Mouse (Mus musculus) left cerebral cortex, adult 6 months (tissue): ENCODE measurements around the gene Zfp296. TPM values are rescaled to one million over a fixed set of nuclear protein-coding genes. Genes with fewer than 3 reads are reported as not detected.

ENCODE experiments used
- long read RNA-seq, 2 experiments: library from polyadenylated mRNA; unstranded; transcript quantifications; one replicate each; pipeline ENCODE4 v2.0.0; 2019 to 2020
- polyA plus RNA-seq: library from polyadenylated mRNA; unstranded; fragments of <200 nt; fragmentation: Nextera tagmentation; gene quantifications from 2 replicates; pipeline ENCODE4 v1.2.3, GENCODE M21; 2021

Gene Zfp296
- polyA plus RNA-seq: 3.1 and 3.6 TPM in 2 replicates
- long read RNA-seq, experiment 1, partial matches to known transcripts: 6 of 8 reads
- long read RNA-seq, experiment 1, other reads (novel, unspliced or antisense): 0 of 8 reads
- long read RNA-seq, experiment 2, partial matches to known transcripts: 4 of 8 reads
- long read RNA-seq, experiment 2, other reads (novel, unspliced or antisense): 0 of 8 reads

GRCm38 (mm10) chr7:19577141-19577852, at the start of gene Zfp296, which contains the start of gene Gemin7:
Gene Zfp296, plus strand, starts transcription at chr7:19577287.
Gene Gemin7, minus strand, starts transcription at chr7:19577595.

GRCm38 (mm10) chr7:19562643-19563410, 14.3 kb upstream of the Zfp296 start, which contains the start of gene Ppp1r37:
Gene Ppp1r37, minus strand, starts transcription at chr7:19563076.

GRCm38 (mm10) chr7:19603849-19604605, 26.9 kb downstream of the Zfp296 start, which contains the start of gene Clasrp:
Gene Clasrp, minus strand, starts transcription at chr7:19604486.

DNA sequence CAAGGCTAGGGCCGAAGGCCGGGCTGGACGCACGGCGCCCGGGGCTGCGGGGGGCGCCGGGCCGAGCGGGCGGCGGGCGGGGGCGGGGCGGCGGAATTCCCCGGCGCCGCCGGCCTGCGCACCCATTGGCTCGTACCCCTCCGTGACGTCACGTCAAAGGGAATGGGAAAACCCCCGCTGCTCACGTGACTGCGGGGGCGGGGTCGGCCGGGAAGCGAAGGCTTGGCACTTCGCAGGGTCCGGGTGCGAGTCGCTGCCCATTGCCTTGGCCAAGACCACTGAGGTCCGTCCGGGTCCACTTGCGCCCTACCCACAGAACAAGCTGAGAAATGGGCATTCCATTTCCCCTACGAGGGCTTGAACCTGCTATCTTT, 52.3 kb downstream of the Zfp296 start, which contains the start of gene Relb:
TSS of gene Relb (minus strand) at position 78 of the 374 bp plus-strand sequence.

Other genes starting within 250 kb of the Zfp296 start
- 44.3 and 59.0 TPM in 2 replicates for gene Ercc1, start 232.5 kb upstream of the Zfp296 start, polyA plus RNA-seq
- gene Cd3eap, start 217.8 kb upstream of the Zfp296 start, polyA plus RNA-seq: 15.0 and 15.5 TPM in 2 replicates
- 0.76 and 2.5 TPM in 2 replicates for gene Ppp1r13l, start 217.5 kb upstream of the Zfp296 start, polyA plus RNA-seq
- gene Ercc2, start 195.3 kb upstream of the Zfp296 start, polyA plus RNA-seq: 3.6 and 6.7 TPM in 2 replicates
- gene Klc3, start 173.2 kb upstream of the Zfp296 start, polyA plus RNA-seq: 1.6 TPM in 2 replicates
- gene Ckm, start 172.5 kb upstream of the Zfp296 start, polyA plus RNA-seq: 0.15 and 0.31 TPM in 2 replicates
- gene Mark4, start 118.5 kb upstream of the Zfp296 start, polyA plus RNA-seq: 6.0 and 12.2 TPM in 2 replicates
- gene Exoc3l2, start 114.0 kb upstream of the Zfp296 start, polyA plus RNA-seq: 0.25 and 0.54 TPM in 2 replicates
- gene Bloc1s3, start 68.9 kb upstream of the Zfp296 start, polyA plus RNA-seq: 3.6 and 3.8 TPM in 2 replicates
- gene Trappc6a, start 68.9 kb upstream of the Zfp296 start, polyA plus RNA-seq: 37.7 and 37.9 TPM in 2 replicates
- gene Nkpd1, start 59.4 kb upstream of the Zfp296 start, polyA plus RNA-seq: 1.3 and 2.3 TPM in 2 replicates
- 2.7 and 31.4 TPM in 2 replicates for gene Ppp1r37, start 14.2 kb upstream of the Zfp296 start, polyA plus RNA-seq
- 140 and 141 TPM in 2 replicates for gene Gemin7, start 308 bp downstream of the Zfp296 start, polyA plus RNA-seq
- 9.7 and 15.1 TPM in 2 replicates for gene Clasrp, start 27.2 kb downstream of the Zfp296 start, polyA plus RNA-seq
- gene Relb, start 52.2 kb downstream of the Zfp296 start, polyA plus RNA-seq: 5.7 and 8.2 TPM in 2 replicates
- gene Clptm1, start 87.7 kb downstream of the Zfp296 start, polyA plus RNA-seq: 86.9 and 119 TPM in 2 replicates
- not detected in 2 replicates for gene Apoc2, start 100.7 kb downstream of the Zfp296 start, polyA plus RNA-seq
- not detected in 2 replicates for gene Gm44805, start 104.1 kb downstream of the Zfp296 start, polyA plus RNA-seq
- gene Apoc4, start 104.2 kb downstream of the Zfp296 start, polyA plus RNA-seq: not detected in 2 replicates
- 1.7 and 5.7 TPM in 2 replicates for gene Apoc1, start 115.4 kb downstream of the Zfp296 start, polyA plus RNA-seq
- gene Apoe, start 121.9 kb downstream of the Zfp296 start, polyA plus RNA-seq: 7,501 and 8,830 TPM in 2 replicates
- 148 and 163 TPM in 2 replicates for gene Tomm40, start 138.2 kb downstream of the Zfp296 start, polyA plus RNA-seq
- gene Nectin2, start 173.2 kb downstream of the Zfp296 start, polyA plus RNA-seq: 5.5 and 5.7 TPM in 2 replicates
- gene Bcam, start 193.7 kb downstream of the Zfp296 start, polyA plus RNA-seq: 6.3 and 14.9 TPM in 2 replicates
- 0.18 TPM in 1 of 2 replicates, not detected in the other for gene Cblc, start 219.5 kb downstream of the Zfp296 start, polyA plus RNA-seq
- 0.25 and 0.68 TPM in 2 replicates for gene Bcl3, start 245.5 kb downstream of the Zfp296 start, polyA plus RNA-seq